Mouse (Mus musculus) lung, embryonic 14.5 days (tissue): ENCODE measurements at regions not wholly inside any gene's neighbourhood (a gene's known extent, or its start where the extent isn't known, plus 50 kb on each side); places are given as distances from the start of the nearest gene placed in this dataset.
"Not testable (repeated sequence)": the region's sequence is repeated elsewhere in the genome, so short reads cannot be mapped to it uniquely, and the experiment has no call there.

Source experiments
- ATAC-seq: fragments of 200-750 bp; cut with Nextera tagmentation; 2 replicates; pipeline ENCODE4 v1.8.0; 2017; ENCODE audit warnings: mild to moderate bottlenecking, moderate TSS enrichment, moderate library complexity; ENCODE audit not compliant: insufficient read depth
- DNase-seq: peaks from one replicate; pipeline ENCODE4 v3.0.0-alpha.2; 2015
- H3K27ac ChIP-seq: fragments of 300-500 bp; sonication (generic); 2 replicates; pipeline ENCODE4 v1.5.1; 2014; ENCODE audit warnings: low read depth, mild to moderate bottlenecking, moderate library complexity
- H3K27me3 ChIP-seq: fragments of 300-500 bp; sonication (generic); 2 replicates; pipeline ENCODE4 v1.6.1; 2014; ENCODE audit warnings: low read length, control low read depth; ENCODE audit not compliant: insufficient read depth
- H3K36me3 ChIP-seq: fragments of 300-500 bp; sonication (generic); 2 replicates; pipeline ENCODE4 v1.6.1; 2014; ENCODE audit warnings: control low read depth; ENCODE audit not compliant: insufficient read depth
- H3K4me1 ChIP-seq: fragments of 300-500 bp; sonication (generic); 2 replicates; pipeline ENCODE4 v1.6.1; 2014; ENCODE audit warnings: antibody characterized with exemption, control low read depth; ENCODE audit not compliant: insufficient read depth
- H3K4me2 ChIP-seq: fragments of 300-500 bp; sonication (generic); 2 replicates; pipeline ENCODE4 v1.6.1; 2014; ENCODE audit warnings: mild to moderate bottlenecking
- H3K4me3 ChIP-seq: fragments of 300-500 bp; sonication (generic); 2 replicates; pipeline ENCODE4 v1.5.1; 2014; ENCODE audit warnings: low read depth, low read length
- H3K9ac ChIP-seq: fragments of 300-500 bp; sonication (generic); 2 replicates; pipeline ENCODE4 v1.6.1; 2014
- H3K9me3 ChIP-seq: fragments of 300-500 bp; sonication (generic); 2 replicates; pipeline ENCODE4 v1.6.1; 2016; ENCODE audit warnings: low read depth, low read length, control low read depth
- CTCF ChIP-seq: IDR thresholded peaks from 2 replicates; pipeline ENCODE4 v1.5.1; 2016; ENCODE audit warnings: antibody characterized with exemption, low read depth
- WGBS: fragments of 180-500 bp; shearing (Covaris S2); extraction: QIAGEN DNeasy Blood & Tissue Kit; methylation state at CpG from one replicate; pipeline ENCODE4 v1.1.7; 2014; 5-methylcytosine and 5-hydroxymethylcytosine counted together

- Histone ChIP-seq H3K4me2 (no peak overlapping the region), H3K4me3 (no peak overlapping the region), H3K9ac (no peak overlapping the region), H3K4me1 (no peaks in the 10 kb centered on the region), H3K36me3 (no peaks in the 10 kb centered on the region), H3K9me3 (no peaks in the 10 kb centered on the region), H3K27me3 (no peaks in the 10 kb centered on the region), H3K27ac (no peak overlapping the region)
- DNase-seq (no peak), ATAC-seq (no peak)
- 62% methylated on average over 8 of the region's 8 CpGs for WGBS
- no peak for TF ChIP-seq CTCF
Measured at GRCm38 (mm10) chr17:84859916-84860315, 69.3 kb upstream of the Lrpprc start.

GRCm38 (mm10) chr17:84860835-84861234 is 70.2 kb upstream of the Lrpprc start:
- ATAC-seq: no peak
- no peak for DNase-seq
- TF ChIP-seq CTCF: no peak
- no peaks in the 10 kb centered on the region for H3K27me3 ChIP-seq
- 81% methylated on average over 4 of the region's 4 CpGs for WGBS
- no peaks in the 10 kb centered on the region for H3K36me3 ChIP-seq
- no peak overlapping the region for H3K27ac ChIP-seq
- no peaks in the 10 kb centered on the region for H3K4me1 ChIP-seq
- H3K9ac ChIP-seq: no peak overlapping the region
- no peak overlapping the region for H3K4me3 ChIP-seq
- H3K9me3 ChIP-seq: no peaks in the 10 kb centered on the region
- H3K4me2 ChIP-seq: no peak overlapping the region

- H3K4me3 ChIP-seq, H3K27ac ChIP-seq, ATAC-seq: not testable (repeated sequence)
Measured at GRCm38 (mm10) chr17:84864231-84864630, 73.6 kb upstream of the Lrpprc start.

GRCm38 (mm10) chr17:84865158-84865557 is 74.6 kb upstream of the Lrpprc start:
- DNase-seq: no peak

More at GRCm38 (mm10) chr17:84864231-84864630, 73.6 kb upstream of the Lrpprc start:
- not testable (repeated sequence) for H3K9me3 ChIP-seq, H3K9ac ChIP-seq, H3K4me1 ChIP-seq, H3K4me2 ChIP-seq, DNase-seq, H3K36me3 ChIP-seq, H3K27me3 ChIP-seq

GRCm38 (mm10) chr17:84865566-84865965 is 75.0 kb upstream of the Lrpprc start:
- no peak overlapping the region for H3K9ac ChIP-seq
- no peak for ATAC-seq
- H3K4me2 ChIP-seq: no peak overlapping the region
- no peaks in the 10 kb centered on the region for H3K9me3 ChIP-seq
- no peaks in the 10 kb centered on the region for H3K4me1 ChIP-seq
- DNase-seq: no peak
- no peaks in the 10 kb centered on the region for H3K27me3 ChIP-seq
- WGBS: 77% methylated on average over 3 of the region's 3 CpGs
- no peaks in the 10 kb centered on the region for H3K36me3 ChIP-seq
- no peak overlapping the region for H3K27ac ChIP-seq
- no peak overlapping the region for H3K4me3 ChIP-seq
- no peak for TF ChIP-seq CTCF

More at GRCm38 (mm10) chr17:84865158-84865557, 74.6 kb upstream of the Lrpprc start:
- Histone ChIP-seq H3K27me3 (no peaks in the 10 kb centered on the region), H3K4me2 (no peak overlapping the region), H3K9me3 (no peaks in the 10 kb centered on the region), H3K36me3 (no peaks in the 10 kb centered on the region), H3K27ac (no peak overlapping the region), H3K4me1 (no peaks in the 10 kb centered on the region), H3K4me3 (no peak overlapping the region), H3K9ac (no peak overlapping the region)
- no peak for ATAC-seq
- 75% methylated on average over 2 of the region's 2 CpGs for WGBS
- no peak for TF ChIP-seq CTCF

- Histone ChIP-seq H3K9me3 (no peaks in the 10 kb centered on the region), H3K4me2 (no peak overlapping the region), H3K4me3 (no peak overlapping the region), H3K27me3 (no peaks in the 10 kb centered on the region), H3K9ac (no peak overlapping the region), H3K4me1 (no peaks in the 10 kb centered on the region), H3K36me3 (no peaks in the 10 kb centered on the region), H3K27ac (no peak overlapping the region)
- no peak for TF ChIP-seq CTCF
- 81% methylated on average over 3 of the region's 3 CpGs for WGBS
- ATAC-seq (no peak), DNase-seq (no peak)
Measured at GRCm38 (mm10) chr17:84869074-84869722, 78.6 kb upstream of the Lrpprc start.

- no peak for TF ChIP-seq CTCF
- Histone ChIP-seq H3K4me1 (no peaks in the 10 kb centered on the region), H3K36me3 (no peaks in the 10 kb centered on the region), H3K4me3 (no peak overlapping the region), H3K27ac (no peak overlapping the region), H3K9ac (no peak overlapping the region), H3K27me3 (no peaks in the 10 kb centered on the region), H3K9me3 (no peaks in the 10 kb centered on the region), H3K4me2 (no peak overlapping the region)
- no peak for DNase-seq
- no peak for ATAC-seq
- WGBS: 77% methylated on average over 7 of the region's 7 CpGs
Measured at GRCm38 (mm10) chr17:84873554-84873953, 83.0 kb upstream of the Lrpprc start.

DNA sequence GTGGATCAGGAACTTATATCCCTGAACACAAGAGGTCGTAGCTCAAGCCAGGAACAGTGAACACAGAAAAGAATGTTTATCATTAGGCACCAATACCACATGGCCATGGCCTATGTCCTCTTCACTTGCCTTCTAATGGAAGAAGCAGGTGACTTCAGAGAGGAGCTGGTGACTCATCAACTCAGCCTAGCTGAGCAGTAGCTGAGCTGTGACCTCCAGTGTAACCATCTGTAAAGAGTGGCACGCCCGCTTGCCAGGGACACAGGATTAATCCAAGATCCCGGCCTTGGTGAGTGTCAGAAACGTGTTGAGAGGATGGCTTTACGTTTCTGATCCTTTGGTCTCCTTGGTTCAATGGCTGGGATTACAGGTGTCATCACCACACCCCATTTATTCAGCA is 82.0 kb upstream of the Ppm1b start:
- H3K4me1 ChIP-seq: no peaks in the 10 kb centered on the region
- H3K9me3 ChIP-seq: no peaks in the 10 kb centered on the region
- no peak overlapping the region for H3K4me2 ChIP-seq
- no peak overlapping the region for H3K27ac ChIP-seq
- H3K27me3 ChIP-seq: no peaks in the 10 kb centered on the region
- no peak overlapping the region for H3K4me3 ChIP-seq
- no peak for TF ChIP-seq CTCF
- DNase-seq: no peak
- WGBS: 61% methylated on average over 6 of the region's 6 CpGs
- no peaks in the 10 kb centered on the region for H3K36me3 ChIP-seq
- ATAC-seq: no peak
- H3K9ac ChIP-seq: no peak overlapping the region
